Mouse (Mus musculus) cerebellum, adult (tissue): ENCODE measurements around the gene Gm21992.

ENCODE experiments used
- ATAC-seq: cut with Nextera tagmentation; 2 replicates; pipeline ENCODE4 v1.9.2; 2017; ENCODE audit warnings: mild to moderate bottlenecking, moderate library complexity, mixed read lengths; ENCODE audit not compliant: insufficient number of reproducible peaks, low FRiP score, low TSS enrichment

Gm21992 gene

DNA sequence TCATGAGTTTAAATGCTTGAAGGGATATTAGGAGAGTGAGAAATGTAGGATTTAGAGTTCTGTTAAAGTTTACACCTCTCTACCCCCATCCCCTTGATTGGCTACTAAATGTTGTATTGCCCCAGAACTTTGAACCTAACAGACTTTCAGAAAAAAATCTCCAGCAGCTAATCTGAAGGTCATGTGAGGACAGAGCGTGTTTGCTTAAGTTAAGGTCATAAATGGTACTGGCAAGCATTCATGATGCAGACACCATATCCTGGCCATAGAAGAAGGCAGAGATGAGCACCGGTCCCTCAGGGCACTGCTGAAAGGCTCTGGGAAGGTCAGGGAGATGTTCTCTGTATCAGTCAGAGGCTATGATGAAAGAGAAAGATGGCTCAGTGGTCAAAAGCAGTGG is 94.1 kb downstream of the Gm21992 start:
- ATAC-seq, result no peak

DNA sequence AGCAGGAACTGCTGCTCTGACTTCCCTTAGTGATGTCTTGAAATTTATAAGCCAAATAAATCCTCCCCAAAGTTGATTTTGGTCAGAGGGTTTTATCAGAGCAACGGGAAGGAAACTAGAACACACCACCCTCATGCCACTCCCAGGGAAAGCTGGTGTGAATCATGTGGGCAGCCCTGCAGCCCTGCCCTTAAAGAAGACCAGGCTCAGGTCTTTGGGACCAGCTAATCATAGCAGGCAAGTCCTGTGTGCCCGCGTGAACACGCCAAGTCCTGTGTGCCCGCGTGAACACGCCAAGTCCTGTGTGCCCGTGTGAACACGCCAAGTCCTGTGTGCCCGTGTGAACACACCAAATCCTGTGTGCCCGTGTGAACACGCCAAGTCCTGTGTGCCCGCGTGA is 94.7 kb downstream of the Gm21992 start:
- no peak for ATAC-seq

DNA sequence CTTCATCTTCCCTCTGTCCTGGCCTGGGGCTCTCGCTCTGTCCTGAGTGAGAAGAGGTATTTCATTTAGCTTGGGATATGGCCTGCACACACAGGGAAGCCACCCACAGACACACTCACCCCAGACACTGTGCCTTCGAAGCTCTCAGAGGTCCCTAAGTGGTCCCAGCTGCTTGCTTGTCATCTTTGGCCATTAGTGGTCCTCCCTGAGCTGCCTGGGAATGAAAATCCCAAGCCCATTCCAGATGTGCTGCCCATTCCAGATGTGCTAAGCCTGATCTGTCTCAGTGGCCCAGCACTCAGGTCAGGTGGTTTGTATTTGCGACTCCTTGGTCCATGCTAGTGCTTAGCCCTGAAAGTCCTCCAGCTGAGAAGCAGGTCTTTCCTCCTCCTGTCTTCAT is 97.5 kb downstream of the Gm21992 start:
- no peak for ATAC-seq

DNA sequence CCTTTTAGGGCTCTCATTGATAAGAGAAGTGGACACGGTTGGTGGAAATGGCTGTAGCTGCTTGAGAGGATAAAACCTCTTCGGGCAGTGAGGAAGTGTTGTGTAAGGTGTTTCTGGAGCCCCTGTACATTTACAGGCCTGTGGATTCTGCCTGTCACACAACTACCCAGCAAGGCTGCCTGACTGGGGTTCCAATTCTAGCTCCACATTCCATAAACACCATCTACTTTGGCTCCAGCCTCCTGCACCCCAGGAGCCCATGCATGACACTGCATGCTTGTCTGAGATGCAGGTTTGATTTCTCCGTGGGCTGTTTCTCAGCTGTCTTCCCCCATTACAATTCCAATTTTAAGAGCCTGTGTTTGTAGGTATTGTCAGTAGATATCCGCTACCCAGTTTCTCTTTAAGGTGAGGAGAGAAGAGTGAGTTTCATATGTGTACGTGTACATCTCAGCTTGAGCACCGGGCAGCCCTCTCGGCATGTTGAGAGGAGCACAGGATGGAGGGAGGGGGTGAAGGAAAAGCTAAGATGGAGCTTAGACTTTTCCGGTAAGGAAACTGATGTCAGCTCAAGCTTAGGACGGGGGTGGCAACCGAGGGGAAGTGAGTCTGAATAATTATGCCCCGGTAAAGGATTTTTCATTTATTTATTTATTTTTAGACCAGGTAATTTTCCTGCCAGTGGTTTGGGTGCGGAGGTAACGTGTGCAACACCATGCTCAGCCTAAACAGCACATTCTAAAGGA is 98.5 kb downstream of the Gm21992 start:
- peak; percentile 42; the same call in 1 of the 2 replicates for ATAC-seq

DNA sequence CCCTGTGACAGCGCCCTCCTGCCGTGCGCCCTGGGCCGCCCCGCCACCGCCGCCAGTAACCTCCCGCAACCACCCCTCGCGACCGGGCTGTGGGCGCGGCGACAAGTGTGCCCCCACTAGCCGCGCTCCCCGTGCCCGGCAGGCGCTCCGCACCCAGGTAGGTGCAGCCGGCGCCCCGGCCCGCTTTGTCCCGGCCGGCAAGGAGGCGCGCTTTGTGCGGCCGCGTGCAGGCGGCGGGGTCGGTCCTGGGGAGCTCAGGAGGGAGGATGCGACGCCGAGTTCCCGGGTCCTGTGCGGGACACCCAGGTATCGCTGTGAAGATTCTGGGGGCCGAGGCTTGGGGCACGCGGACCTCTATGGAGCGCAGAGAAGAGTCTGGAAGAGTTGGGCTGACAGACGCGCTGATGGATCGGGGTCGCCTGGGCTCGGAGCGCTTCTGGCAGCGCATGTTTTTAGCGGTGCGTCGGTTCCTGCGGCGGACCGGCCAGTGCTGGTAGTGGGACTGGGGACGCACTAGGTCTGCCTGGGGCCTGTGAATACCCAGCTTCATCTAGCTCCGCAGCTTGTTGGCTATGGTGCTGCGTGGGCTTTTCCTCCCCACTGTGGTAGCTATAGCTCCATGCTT is 99.1 kb downstream of the Gm21992 start:
- peak; percentile 36; the same call in 1 of the 2 replicates for ATAC-seq

DNA sequence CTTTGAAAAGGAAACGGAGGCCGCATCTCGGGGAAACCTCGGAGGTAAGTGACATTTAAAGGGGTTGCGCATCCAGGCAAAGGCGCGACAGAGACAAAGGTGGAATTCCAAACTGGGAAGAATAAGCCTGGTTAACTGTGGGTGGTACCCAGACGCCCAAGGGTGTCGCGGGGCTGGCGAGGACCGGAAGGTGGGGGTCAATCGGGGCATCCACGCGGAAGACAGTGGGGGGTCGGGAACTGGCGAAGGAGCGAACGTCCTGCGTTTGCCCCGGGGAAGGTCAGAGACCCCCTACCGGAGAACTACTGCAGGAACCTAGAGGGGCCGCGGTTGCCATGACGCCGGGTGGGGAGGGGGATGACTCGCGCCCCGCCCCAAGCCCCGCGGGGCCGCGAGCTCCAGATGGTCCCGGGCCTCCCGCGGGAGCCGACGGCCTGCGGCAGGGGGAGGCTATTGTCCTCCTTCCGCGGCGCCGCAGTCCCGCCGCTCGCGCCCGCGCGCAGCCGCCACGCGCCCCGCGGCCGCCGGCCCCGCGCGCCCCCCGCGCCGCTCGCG is 99.7 kb downstream of the Gm21992 start:
- peak; percentile 43; the same call in 1 of the 2 replicates for ATAC-seq

DNA sequence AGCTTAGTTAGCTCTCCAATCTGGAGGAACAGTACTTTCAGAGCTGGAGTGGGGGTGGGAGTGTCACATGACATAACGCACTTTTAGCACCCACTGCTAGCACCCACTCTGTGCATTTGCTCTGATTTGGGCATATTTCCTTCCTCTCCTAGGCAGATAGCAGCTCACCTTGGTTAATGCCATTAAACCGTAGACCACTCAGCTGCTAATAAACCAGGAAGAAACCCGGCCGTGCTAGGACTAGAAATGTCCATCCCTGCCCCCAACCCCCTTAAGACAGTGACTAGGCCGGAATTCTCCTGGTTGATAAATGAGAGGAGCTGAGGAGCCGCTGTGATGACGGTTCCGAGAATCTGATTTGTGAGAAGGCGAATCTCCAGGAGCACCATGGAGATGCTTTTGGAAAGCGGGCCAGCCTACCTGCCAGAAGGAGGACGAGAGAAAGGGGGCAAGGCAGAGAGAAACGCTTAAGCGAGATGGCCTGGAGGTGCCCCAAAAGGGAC is 100.3 kb downstream of the Gm21992 start, which contains the start of gene Sptbn2:
Gene Sptbn2 (plus strand): TSS at position 70 of the 503 bp plus-strand sequence.
- ATAC-seq, result no peak

DNA sequence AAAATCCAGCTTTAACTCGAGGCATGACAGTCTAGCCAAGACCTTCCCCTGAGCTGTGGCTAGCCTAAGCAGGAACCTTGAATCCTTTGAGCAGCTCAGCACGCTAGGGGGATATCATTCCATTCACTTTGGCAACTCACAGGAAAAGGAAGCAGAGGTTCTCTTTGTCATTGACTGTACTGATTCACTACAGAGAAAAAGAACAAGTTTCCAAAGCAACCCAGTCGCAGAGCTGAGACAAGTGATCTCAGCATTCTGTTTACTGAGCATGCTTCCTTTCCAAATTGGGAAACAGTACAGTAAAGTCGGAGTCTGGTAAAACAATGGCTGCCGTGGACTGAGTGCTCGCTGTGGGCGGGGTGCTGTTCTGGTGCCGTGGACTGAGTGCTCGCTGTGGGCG is 102.6 kb downstream of the Gm21992 start:
- ATAC-seq, result no peak

DNA sequence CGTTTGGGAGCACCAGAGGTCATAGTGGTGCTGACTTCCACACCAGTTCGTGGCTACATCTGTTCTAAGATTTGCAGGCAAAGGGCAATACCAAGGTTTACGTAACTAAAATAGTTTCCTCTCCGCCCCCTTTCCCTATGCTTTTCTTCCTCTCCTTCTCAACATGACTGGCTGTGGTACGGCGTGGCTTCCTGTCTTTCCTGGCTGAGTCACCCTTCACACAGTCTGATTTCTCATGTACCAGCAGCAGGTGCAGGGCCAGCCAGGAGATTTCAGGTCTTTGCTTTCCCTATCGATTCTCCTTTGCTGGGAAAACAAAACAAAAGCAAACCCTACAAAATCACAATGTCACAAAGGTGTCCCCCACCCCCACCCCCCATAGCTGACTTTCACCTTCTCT is 110.2 kb downstream of the Gm21992 start:
- no peak for ATAC-seq

DNA sequence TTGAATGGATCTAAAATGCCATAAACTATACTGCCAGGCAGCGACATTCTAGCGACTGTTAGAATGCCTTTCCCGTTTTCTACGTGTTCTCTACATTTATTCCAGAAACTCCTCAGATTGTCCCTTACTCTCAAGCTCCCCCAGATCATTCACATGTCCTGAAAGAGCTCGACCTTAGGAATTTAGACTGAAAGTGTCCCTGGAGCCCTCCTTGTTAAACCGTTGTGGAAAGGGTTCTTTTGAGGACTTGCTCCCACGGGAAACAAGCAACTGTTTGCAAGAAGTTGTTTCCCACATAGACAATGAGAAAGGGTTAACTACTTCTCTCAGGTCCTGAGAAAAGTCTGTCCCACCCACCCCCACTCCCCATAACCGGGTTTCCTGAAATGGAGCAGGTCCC is 110.8 kb downstream of the Gm21992 start:
- no peak for ATAC-seq

DNA sequence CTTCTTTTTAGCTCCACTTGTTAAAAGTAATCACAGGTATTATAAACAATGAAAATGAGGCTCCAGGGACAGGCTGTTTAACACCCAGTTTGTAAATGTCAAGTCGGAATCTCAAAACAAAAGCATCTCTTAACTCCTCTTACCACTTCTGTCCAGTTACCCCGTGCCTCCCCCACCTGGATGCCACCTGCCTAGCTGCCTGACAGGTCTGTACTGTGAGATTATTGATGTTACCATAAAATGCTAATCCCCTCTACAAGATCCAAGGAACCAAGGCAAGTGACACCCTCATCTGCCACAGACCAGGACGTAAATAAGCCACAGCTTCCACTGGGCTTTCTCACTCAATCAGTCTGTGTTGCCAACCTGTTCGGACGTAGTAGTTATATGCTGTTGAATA is 111.6 kb downstream of the Gm21992 start:
- ATAC-seq, result no peak

DNA sequence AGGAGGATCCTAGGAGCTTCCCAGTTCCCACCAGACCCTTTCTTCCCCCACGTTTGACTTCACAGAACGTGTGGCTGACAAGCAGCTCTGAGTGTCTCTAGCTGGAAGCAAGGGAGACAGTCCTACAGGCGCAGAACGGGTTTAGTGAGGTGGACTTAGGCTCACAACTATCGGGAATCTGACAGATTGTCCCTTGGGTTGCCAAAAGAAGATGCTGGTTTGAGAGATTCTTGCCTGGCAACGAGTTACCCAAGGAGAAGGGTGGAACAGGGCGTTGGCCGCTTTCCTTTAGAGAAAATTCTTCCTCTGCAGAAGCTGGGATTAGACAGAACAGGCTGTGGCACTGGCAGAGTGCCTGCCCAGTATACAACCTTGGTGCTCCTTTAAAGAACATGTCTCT is 112.6 kb downstream of the Gm21992 start:
- no peak for ATAC-seq

DNA sequence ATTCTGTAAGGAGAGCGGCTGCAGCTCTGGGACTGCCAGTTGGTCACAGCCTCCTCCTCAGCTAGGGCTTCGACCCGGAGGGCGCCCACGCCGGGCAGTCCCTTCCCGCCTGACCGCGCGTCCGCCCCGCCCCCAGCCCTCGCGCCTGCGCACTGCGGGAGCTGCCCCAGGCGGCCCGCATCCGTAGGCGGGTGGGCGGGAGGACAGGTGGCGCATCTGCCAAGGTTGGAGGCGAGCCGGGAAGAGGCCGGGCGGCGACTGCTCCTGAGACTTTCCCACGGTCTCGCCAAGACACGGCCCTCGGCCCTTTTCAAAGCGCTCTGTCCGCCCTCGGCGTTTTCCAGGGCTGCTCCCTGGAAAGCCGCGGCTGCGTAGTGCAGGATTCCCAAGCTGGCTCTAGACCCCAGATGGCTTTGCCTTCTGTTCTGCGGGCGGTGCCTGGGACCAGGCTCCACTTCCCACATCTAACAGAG is 113.2 kb downstream of the Gm21992 start, which contains the start of gene Gm960:
Gene Gm960 (minus strand): TSS at position 464 of the 473 bp plus-strand sequence.
- ATAC-seq, result peak; percentile 85

DNA sequence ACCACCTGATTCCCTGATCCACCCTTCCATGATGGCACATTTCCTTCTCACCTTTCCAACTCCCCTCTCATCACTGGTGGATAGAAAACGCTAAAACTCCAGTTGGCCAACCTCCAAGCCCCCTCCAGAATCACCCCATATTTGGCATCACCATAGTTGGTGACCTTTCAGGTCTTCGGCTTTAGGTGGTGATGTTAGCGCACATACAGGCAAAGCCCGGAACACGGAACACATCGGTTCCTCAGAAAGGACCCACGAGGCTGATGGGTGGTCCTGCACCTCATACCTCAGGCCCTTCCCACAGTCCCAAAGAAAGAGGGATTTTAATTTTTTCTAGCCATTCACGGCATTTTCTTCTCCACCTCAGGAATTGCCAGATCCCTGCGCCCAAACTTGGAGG is 113.7 kb downstream of the Gm21992 start:
- ATAC-seq, result no peak

DNA sequence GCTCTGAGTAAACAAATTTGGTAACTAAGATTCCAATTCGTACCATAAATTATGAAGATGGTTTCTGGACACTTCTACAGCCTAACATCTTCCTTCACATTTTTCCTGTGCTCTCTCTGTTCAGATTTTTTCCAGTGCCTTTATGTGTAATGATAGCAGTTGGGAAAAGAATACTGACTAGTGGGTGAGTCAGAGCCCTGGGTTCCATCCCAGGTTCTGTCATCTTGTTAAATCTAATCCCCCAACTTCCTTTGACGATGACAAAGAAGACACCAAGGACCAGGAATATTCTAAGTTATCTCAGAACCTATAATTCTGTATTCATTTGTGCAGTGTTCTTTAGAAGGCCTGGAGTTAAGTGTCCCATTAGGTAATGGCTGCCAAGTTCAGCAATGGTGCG is 114.3 kb downstream of the Gm21992 start:
- ATAC-seq, result no peak

DNA sequence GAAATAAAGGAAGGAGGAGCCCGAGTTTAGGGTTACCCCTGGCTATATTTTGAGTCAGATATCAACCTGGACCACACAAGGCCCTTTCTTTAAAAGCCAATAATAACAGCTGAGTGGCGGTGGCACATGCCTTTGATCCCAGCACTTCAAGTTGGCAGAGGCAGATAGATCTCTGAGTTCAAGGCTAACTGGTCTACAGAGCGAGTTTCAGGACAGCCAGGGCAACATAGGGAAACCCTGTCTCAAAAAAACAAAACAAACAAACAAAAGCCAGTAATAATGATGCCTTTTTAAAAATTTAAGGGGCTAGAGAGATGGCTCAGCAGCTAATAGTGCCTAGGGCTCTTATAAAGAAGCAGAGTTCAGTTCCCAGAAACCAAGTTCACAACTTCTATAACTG is 117.1 kb downstream of the Gm21992 start:
- no peak for ATAC-seq
